Mouse (Mus musculus) limb, embryonic 13.5 days (tissue): ENCODE results near the gene Eipr1. TPM values are rescaled to one million over a fixed set of nuclear protein-coding genes. Genes with fewer than 3 reads are reported as not detected.
A peak's percentile ranks its signal among the peaks of the same experiment; 100 is the strongest.
"Not testable (repeated sequence)": the region's sequence is repeated elsewhere in the genome, so short reads cannot be mapped to it uniquely, and the experiment has no call there.

Experiments
- ATAC-seq: fragments of 200-750 bp; cut with Nextera tagmentation; 2 replicates; pipeline ENCODE4 v1.8.0; 2017; ENCODE audit warnings: low read depth, moderate number of reproducible peaks, moderate TSS enrichment; ENCODE audit not compliant: low FRiP score
- H3K27ac ChIP-seq: fragments of 300-500 bp; sonication (generic); 2 replicates; pipeline ENCODE4 v1.5.1; 2015; ENCODE audit warnings: inconsistent platforms, mild to moderate bottlenecking, moderate library complexity
- H3K27me3 ChIP-seq: fragments of 300-500 bp; sonication (generic); 2 replicates; pipeline ENCODE4 v1.6.1; 2015; ENCODE audit warnings: mild to moderate bottlenecking, inconsistent platforms
- H3K36me3 ChIP-seq: fragments of 300-500 bp; sonication (generic); 2 replicates; pipeline ENCODE4 v1.6.1; 2015; ENCODE audit warnings: inconsistent platforms, mild to moderate bottlenecking, moderate library complexity
- H3K4me1 ChIP-seq: fragments of 300-500 bp; sonication (generic); 2 replicates; pipeline ENCODE4 v1.6.1; 2015; ENCODE audit warnings: inconsistent platforms
- H3K4me2 ChIP-seq: fragments of 300-500 bp; sonication (generic); replicated peaks from 2 replicates; pipeline ENCODE4 v1.6.1; 2015; ENCODE audit warnings: inconsistent platforms, mild to moderate bottlenecking, moderate library complexity
- H3K4me3 ChIP-seq: fragments of 300-500 bp; sonication (generic); 2 replicates; pipeline ENCODE4 v1.5.1; 2015; ENCODE audit warnings: moderate library complexity, mild to moderate bottlenecking, inconsistent platforms
- H3K9ac ChIP-seq: fragments of 300-500 bp; sonication (generic); 2 replicates; pipeline ENCODE4 v1.6.1; 2015; ENCODE audit warnings: mild to moderate bottlenecking, inconsistent platforms
- H3K9me3 ChIP-seq: fragments of 300-500 bp; sonication (generic); 2 replicates; pipeline ENCODE4 v1.6.1; 2016; ENCODE audit warnings: inconsistent platforms
- WGBS: fragments of 180-500 bp; shearing (Covaris S2); methylation state at CpG from one replicate; pipeline ENCODE4 v1.1.7; 2015; 5-methylcytosine and 5-hydroxymethylcytosine counted together
- polyA plus RNA-seq: library from polyadenylated mRNA; unstranded; fragments of >200 nt; fragmentation: Nextera tagmentation; extraction: Ambion mirVana; gene quantifications from 2 replicates; pipeline ENCODE4 v1.2.1, GENCODE M21; 2015

Eipr1 gene
- polyA plus RNA-seq, 1 experiment from 2014 or later: 33.3 TPM

- H3K27me3 ChIP-seq: no peaks in the 10 kb centered on the region
- no peak overlapping the region for H3K27ac ChIP-seq
- peaks cover 3% of the 10 kb centered on the region; the same call in 1 of the 2 replicates for H3K4me1 ChIP-seq
- no peak for ATAC-seq
- 0 out of 2 replicates have a peak, but pooled peaks cover 5% of the 10 kb centered on the region for H3K9me3 ChIP-seq
- H3K4me2 ChIP-seq: no peak overlapping the region
- no peaks in the 10 kb centered on the region for H3K36me3 ChIP-seq
- WGBS: 73% methylated on average over 3 of the region's 3 CpGs
- no peak overlapping the region for H3K9ac ChIP-seq
- H3K4me3 ChIP-seq: no peak overlapping the region
Observed at GRCm38 (mm10) chr12:28902132-28902531, 150.5 kb downstream of the Eipr1 start.

- Histone ChIP-seq H3K4me3 (no peak overlapping the region), H3K4me2 (no peak overlapping the region), H3K9ac (no peak overlapping the region), H3K27ac (no peak overlapping the region), H3K9me3 (0 out of 2 replicates have a peak, but pooled peaks cover 5% of the 10 kb centered on the region), H3K4me1 (peaks cover 12% of the 10 kb centered on the region), H3K27me3 (no peaks in the 10 kb centered on the region), H3K36me3 (no peaks in the 10 kb centered on the region)
- WGBS: 51% methylated on average over 4 of the region's 4 CpGs
- ATAC-seq: no peak
Observed at GRCm38 (mm10) chr12:28903082-28903481, 151.5 kb downstream of the Eipr1 start.

- Histone ChIP-seq H3K9me3 (0 out of 2 replicates have a peak, but pooled peaks cover 5% of the 10 kb centered on the region), H3K27me3 (no peaks in the 10 kb centered on the region), H3K9ac (no peak overlapping the region), H3K36me3 (no peaks in the 10 kb centered on the region), H3K4me2 (no peak overlapping the region), H3K4me3 (no peak overlapping the region), H3K27ac (no peak overlapping the region), H3K4me1 (peaks cover 15% of the 10 kb centered on the region)
- WGBS: 84% methylated on average over 6 of the region's 6 CpGs
- ATAC-seq: no peak
Observed at GRCm38 (mm10) chr12:28905486-28905885, 153.9 kb downstream of the Eipr1 start.

GRCm38 (mm10) chr12:28906016-28906415, 154.4 kb downstream of the Eipr1 start:
- Histone ChIP-seq H3K4me3 (no peak overlapping the region), H3K4me2 (no peak overlapping the region), H3K27me3 (no peaks in the 10 kb centered on the region), H3K36me3 (no peaks in the 10 kb centered on the region), H3K4me1 (peaks cover 15% of the 10 kb centered on the region), H3K27ac (no peak overlapping the region), H3K9me3 (0 out of 2 replicates have a peak, but pooled peaks cover under 1% of the 10 kb centered on the region), H3K9ac (no peak overlapping the region)
- 90% methylated on average over 1 of the region's 1 CpGs for WGBS
- no peak for ATAC-seq

- 22% methylated on average over 7 of the region's 7 CpGs for WGBS
- Histone ChIP-seq H3K27me3 (no peaks in the 10 kb centered on the region), H3K36me3 (no peaks in the 10 kb centered on the region), H3K27ac (no peak overlapping the region), H3K4me2 (peak overlapping the region; percentile 27; the same call in 1 of the 2 replicates), H3K9me3 (no peaks in the 10 kb centered on the region), H3K4me1 (peaks cover 15% of the 10 kb centered on the region), H3K4me3 (no peak overlapping the region), H3K9ac (no peak overlapping the region)
- ATAC-seq: 0 out of 2 replicates have a peak, but pooled peaks have one; percentile 44
Observed at GRCm38 (mm10) chr12:28906809-28907297, 155.2 kb downstream of the Eipr1 start.

- no peak for ATAC-seq
- no peak overlapping the region for H3K4me3 ChIP-seq
- no peaks in the 10 kb centered on the region for H3K27me3 ChIP-seq
- H3K27ac ChIP-seq: no peak overlapping the region
- no peak overlapping the region for H3K9ac ChIP-seq
- no peaks in the 10 kb centered on the region for H3K36me3 ChIP-seq
- H3K9me3 ChIP-seq: no peaks in the 10 kb centered on the region
- 31% methylated on average over 9 of the region's 9 CpGs for WGBS
- no peak overlapping the region for H3K4me2 ChIP-seq
- peaks cover 18% of the 10 kb centered on the region for H3K4me1 ChIP-seq
Observed at GRCm38 (mm10) chr12:28907814-28908213, 156.2 kb downstream of the Eipr1 start.

- Histone ChIP-seq H3K27ac (no peak overlapping the region), H3K4me3 (no peak overlapping the region), H3K9me3 (no peaks in the 10 kb centered on the region), H3K4me1 (peaks cover 22% of the 10 kb centered on the region), H3K36me3 (no peaks in the 10 kb centered on the region), H3K4me2 (no peak overlapping the region), H3K9ac (no peak overlapping the region), H3K27me3 (no peaks in the 10 kb centered on the region)
- ATAC-seq: no peak
- WGBS: 75% methylated on average over 5 of the region's 5 CpGs
Observed at GRCm38 (mm10) chr12:28909851-28910250, 158.2 kb downstream of the Eipr1 start.

- H3K4me1 ChIP-seq: peaks cover 22% of the 10 kb centered on the region
- no peak overlapping the region for H3K27ac ChIP-seq
- H3K4me3 ChIP-seq: no peak overlapping the region
- no peak for ATAC-seq
- 20% methylated on average over 8 of the region's 8 CpGs for WGBS
- H3K9ac ChIP-seq: no peak overlapping the region
- no peaks in the 10 kb centered on the region for H3K27me3 ChIP-seq
- no peaks in the 10 kb centered on the region for H3K9me3 ChIP-seq
- H3K4me2 ChIP-seq: no peak overlapping the region
- H3K36me3 ChIP-seq: no peaks in the 10 kb centered on the region
Observed at GRCm38 (mm10) chr12:28910568-28910967, 159.0 kb downstream of the Eipr1 start.

GRCm38 (mm10) chr12:28912351-28912936, 160.8 kb downstream of the Eipr1 start:
- no peaks in the 10 kb centered on the region for H3K9me3 ChIP-seq
- 0 out of 2 replicates have a peak overlapping the region, but pooled peaks have one; percentile 3 for H3K4me2 ChIP-seq
- no peaks in the 10 kb centered on the region for H3K27me3 ChIP-seq
- WGBS: 48% methylated on average over 18 of the region's 18 CpGs
- 0 out of 2 replicates have a peak, but pooled peaks have one; percentile 48 for ATAC-seq
- H3K4me1 ChIP-seq: peaks cover 16% of the 10 kb centered on the region
- H3K4me3 ChIP-seq: no peak overlapping the region
- no peaks in the 10 kb centered on the region for H3K36me3 ChIP-seq
- H3K27ac ChIP-seq: no peak overlapping the region
- H3K9ac ChIP-seq: no peak overlapping the region

- Histone ChIP-seq H3K27me3 (no peaks in the 10 kb centered on the region), H3K36me3 (no peaks in the 10 kb centered on the region), H3K4me3 (no peak overlapping the region), H3K9me3 (no peaks in the 10 kb centered on the region), H3K9ac (no peak overlapping the region), H3K27ac (no peak overlapping the region), H3K4me1 (peaks cover 10% of the 10 kb centered on the region; the same call in 1 of the 2 replicates), H3K4me2 (no peak overlapping the region)
- WGBS: 34% methylated on average over 3 of the region's 3 CpGs
- no peak for ATAC-seq
Observed at GRCm38 (mm10) chr12:28913099-28913498, 161.5 kb downstream of the Eipr1 start.

GRCm38 (mm10) chr12:28914056-28914455, 162.5 kb downstream of the Eipr1 start:
- H3K36me3 ChIP-seq, H3K9me3 ChIP-seq, H3K4me3 ChIP-seq, H3K4me2 ChIP-seq, H3K27ac ChIP-seq, H3K27me3 ChIP-seq, H3K4me1 ChIP-seq, ATAC-seq, H3K9ac ChIP-seq: not testable (repeated sequence)
- WGBS: 95% methylated on average over 1 of the region's 1 CpGs
